Mouse (Mus musculus) frontal cortex, postnatal 25 days (tissue): ENCODE data around the gene Vdr.

Source experiments
- DNase-seq, 2 experiments: peaks; one replicate each; pipeline ENCODE4 v3.0.0; 2022; ENCODE audit warnings: low spot score in 2 of 2

The Vdr gene

GRCm38 (mm10) chr15:97920306-97920705 is 9.9 kb upstream of the Vdr start:
- DNase-seq = no peak

- DNase-seq = no peak
Measured at GRCm38 (mm10) chr15:97919217-97919616, 8.8 kb upstream of the Vdr start.

GRCm38 (mm10) chr15:97917994-97918393 is 7.6 kb upstream of the Vdr start:
- DNase-seq = no peak

GRCm38 (mm10) chr15:97914331-97914747 is 3.9 kb upstream of the Vdr start:
- DNase-seq = no peak

GRCm38 (mm10) chr15:97907801-97908751 is 2.4 kb downstream of the Vdr start:
- DNase-seq = no peak

- DNase-seq = no peak
Measured at GRCm38 (mm10) chr15:97907202-97907601, 3.2 kb downstream of the Vdr start.

GRCm38 (mm10) chr15:97905281-97905680 is 5.1 kb downstream of the Vdr start:
- DNase-seq = no peak

GRCm38 (mm10) chr15:97904339-97904991 is 6.0 kb downstream of the Vdr start:
- no peak for DNase-seq

GRCm38 (mm10) chr15:97903261-97904009 is 7.0 kb downstream of the Vdr start:
- DNase-seq = no peak

GRCm38 (mm10) chr15:97900991-97901390 is 9.4 kb downstream of the Vdr start:
- no peak for DNase-seq

GRCm38 (mm10) chr15:97900336-97900912 is 10.0 kb downstream of the Vdr start:
- DNase-seq = no peak

- DNase-seq = no peak
Measured at GRCm38 (mm10) chr15:97899714-97900113, 10.7 kb downstream of the Vdr start.

GRCm38 (mm10) chr15:97898791-97899190 is 11.6 kb downstream of the Vdr start:
- DNase-seq = no peak

GRCm38 (mm10) chr15:97896861-97897654 is 13.4 kb downstream of the Vdr start:
- DNase-seq = no peak

GRCm38 (mm10) chr15:97896347-97896746 is 14.1 kb downstream of the Vdr start:
- DNase-seq = no peak

GRCm38 (mm10) chr15:97895847-97896246 is 14.6 kb downstream of the Vdr start:
- DNase-seq = no peak

GRCm38 (mm10) chr15:97892506-97892905 is 17.9 kb downstream of the Vdr start:
- no peak for DNase-seq

- no peak for DNase-seq
Measured at GRCm38 (mm10) chr15:97890450-97890849, 20.0 kb downstream of the Vdr start.

- no peak for DNase-seq
Measured at GRCm38 (mm10) chr15:97890017-97890416, 20.4 kb downstream of the Vdr start.

- no peak for DNase-seq
Measured at GRCm38 (mm10) chr15:97887541-97888016, 22.9 kb downstream of the Vdr start.

- no peak for DNase-seq
Measured at GRCm38 (mm10) chr15:97881423-97881822, 29.0 kb downstream of the Vdr start.
